Mouse (Mus musculus) MEL (cell line): Measurements from ENCODE around the gene Plekhh3.

Source experiments
- CTCF ChIP-seq, 3 experiments: IDR thresholded peaks in 2 of 3; conservative IDR thresholded peaks in 1 of 3; 2 replicates each; pipeline ENCODE4 v1.5.1; 2011 to 2012; ENCODE audit warnings: low read length in 3 of 3, low read depth in 2 of 3, mild to moderate bottlenecking in 2 of 3, improper control_type of control experiment in 1 of 3, inconsistent platforms in 1 of 3, mixed read lengths in 1 of 3, moderate library complexity in 1 of 3; ENCODE audit not compliant: control insufficient read depth in 1 of 3, insufficient read depth in 1 of 3, poor library complexity in 1 of 3, severe bottlenecking in 1 of 3
- EP300 ChIP-seq, 2 experiments: IDR thresholded peaks; 2 replicates each; pipeline ENCODE4 v1.6.1; 2011; ENCODE audit warnings: improper control_type of control experiment in 2 of 2, low read length in 2 of 2, low read depth in 1 of 2, mild to moderate bottlenecking in 1 of 2
- JUND ChIP-seq: IDR thresholded peaks from 2 replicates; pipeline ENCODE4 v1.6.1; 2011; ENCODE audit warnings: low read depth, mild to moderate bottlenecking, improper control_type of control experiment, low read length
- MYC ChIP-seq: IDR thresholded peaks from 2 replicates; pipeline ENCODE4 v1.6.1; 2011; ENCODE audit warnings: low read depth, mild to moderate bottlenecking, low read length, improper control_type of control experiment, moderate library complexity
- POLR2A ChIP-seq, 2 experiments: IDR thresholded peaks; 2 replicates each; pipeline ENCODE4 v1.6.1; 2011 to 2012; ENCODE audit warnings: low read length in 2 of 2, mild to moderate bottlenecking in 2 of 2, control low read depth in 1 of 2, improper control_type of control experiment in 1 of 2, low read depth in 1 of 2, moderate library complexity in 1 of 2; ENCODE audit not compliant: control insufficient read depth in 1 of 2, insufficient read depth in 1 of 2, poor library complexity in 1 of 2
- POLR2AphosphoS2 ChIP-seq: IDR thresholded peaks from 2 replicates; pipeline ENCODE4 v1.6.1; 2011; ENCODE audit warnings: low read length, improper control_type of control experiment
- RAD21 ChIP-seq: IDR thresholded peaks from 2 replicates; pipeline ENCODE4 v1.6.1; 2011; ENCODE audit warnings: mild to moderate bottlenecking, low read depth, low read length, improper control_type of control experiment
- USF1 ChIP-seq: IDR thresholded peaks from 2 replicates; pipeline ENCODE4 v1.6.1; 2014; ENCODE audit warnings: low read depth, mild to moderate bottlenecking, inconsistent platforms, low read length, improper control_type of control experiment, moderate library complexity
- ZMIZ1 ChIP-seq: IDR thresholded peaks from 2 replicates; pipeline ENCODE4 v1.6.1; 2012; ENCODE audit warnings: low read depth, mild to moderate bottlenecking, inconsistent platforms, low read length, improper control_type of control experiment, moderate library complexity

DNA sequence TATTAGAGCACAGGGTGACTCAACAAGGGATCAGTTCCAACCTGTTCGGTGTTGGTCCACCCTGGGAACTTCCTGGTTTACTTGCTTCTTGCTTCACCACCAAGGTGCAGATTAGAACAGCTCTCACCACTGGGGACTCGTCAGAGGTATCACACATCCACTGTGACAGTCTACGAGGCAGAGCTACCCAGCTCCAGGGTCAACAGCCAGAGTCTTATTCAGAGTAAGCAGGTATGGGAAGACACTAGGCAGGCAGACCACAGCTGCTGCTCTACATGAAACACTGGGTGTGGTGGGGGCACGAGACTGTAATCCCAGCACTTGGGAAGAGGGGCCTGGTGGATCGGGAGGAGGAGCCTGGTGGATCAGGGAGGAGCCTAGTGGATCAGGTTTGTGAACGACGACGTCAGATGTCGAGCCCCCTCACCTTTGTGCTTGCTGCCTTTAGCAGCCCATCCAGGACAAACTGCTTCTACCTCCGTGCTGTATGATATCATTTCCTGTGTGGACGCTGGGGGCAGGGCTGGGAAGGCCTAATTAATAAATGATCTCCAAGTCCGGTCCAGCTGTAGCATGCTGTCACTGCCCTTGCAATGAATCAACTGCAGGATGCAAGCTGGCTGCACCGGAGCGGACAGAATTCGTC is 32.5 kb downstream of the Plekhh3 start:
- TF ChIP-seq CTCF (IDR thresholded peaks at IDR 0.05 in 2 of 3, conservative IDR thresholded peaks at IDR 0.05 in 1 of 3; ENCODE audit: control insufficient read depth in 1 of 3, insufficient read depth in 1 of 3, low read depth in 2 of 3, low read length in 3 of 3, poor library complexity in 1 of 3, severe bottlenecking in 1 of 3), result no peak
- TF ChIP-seq POLR2AphosphoS2, result no peak
- no peak for TF ChIP-seq USF1
- no peak for TF ChIP-seq EP300 (IDR thresholded peaks at IDR 0.05; ENCODE audit: low read depth in 1 of 2, low read length in 2 of 2)
- no peak for TF ChIP-seq POLR2A (IDR thresholded peaks at IDR 0.05; ENCODE audit: control insufficient read depth in 1 of 2, insufficient read depth in 1 of 2, low read depth in 1 of 2, low read length in 2 of 2, poor library complexity in 1 of 2)
- TF ChIP-seq MYC, result no peak
- no peak for TF ChIP-seq ZMIZ1
- TF ChIP-seq JUND, result no peak
- TF ChIP-seq RAD21, result no peak
